Mouse (Mus musculus): Measurements from ENCODE around the gene Ntsr1. TPM values are rescaled to one million over a fixed set of nuclear protein-coding genes. Genes with fewer than 3 reads are reported as not detected.

Gene Ntsr1
- total RNA-seq, 2 experiments from 2014 or later: not detected

GRCm38 (mm10) chr2:180508455-180509115 lies 8.8 kb downstream of the Ntsr1 start:
- no peak for DNase-seq

- no peak for DNase-seq
Observed at GRCm38 (mm10) chr2:180510867-180511266, 11.1 kb downstream of the Ntsr1 start.

GRCm38 (mm10) chr2:180511875-180512661 lies 12.3 kb downstream of the Ntsr1 start:
- peak; percentile 10 to 11 for DNase-seq

- DNase-seq: peak in 1 of 2 experiments; percentile 4
Observed at GRCm38 (mm10) chr2:180513019-180513418, 13.2 kb downstream of the Ntsr1 start.

GRCm38 (mm10) chr2:180513835-180514234 lies 14.1 kb downstream of the Ntsr1 start:
- DNase-seq: no peak

GRCm38 (mm10) chr2:180521437-180522221 lies 21.9 kb downstream of the Ntsr1 start:
- no peak for DNase-seq

- no peak for DNase-seq
Observed at GRCm38 (mm10) chr2:180522825-180523224, 23.0 kb downstream of the Ntsr1 start.

- no peak for DNase-seq
Observed at GRCm38 (mm10) chr2:180527447-180527846, 27.7 kb downstream of the Ntsr1 start.

GRCm38 (mm10) chr2:180527883-180528282 lies 28.1 kb downstream of the Ntsr1 start:
- DNase-seq: no peak

GRCm38 (mm10) chr2:180530130-180530529 lies 30.4 kb downstream of the Ntsr1 start:
- DNase-seq: no peak

- DNase-seq: no peak
Observed at GRCm38 (mm10) chr2:180530584-180530983, 30.8 kb downstream of the Ntsr1 start.

GRCm38 (mm10) chr2:180531671-180532385 lies 32.1 kb downstream of the Ntsr1 start:
- no peak for DNase-seq

- DNase-seq: peak; percentile 5 to 10
Observed at GRCm38 (mm10) chr2:180532386-180532995, 32.7 kb downstream of the Ntsr1 start.

- no peak for DNase-seq
Observed at GRCm38 (mm10) chr2:180533237-180533636, 33.5 kb downstream of the Ntsr1 start.

GRCm38 (mm10) chr2:180543675-180544074 lies 43.9 kb downstream of the Ntsr1 start:
- DNase-seq: no peak

GRCm38 (mm10) chr2:180545046-180545445 lies 45.3 kb downstream of the Ntsr1 start:
- no peak for DNase-seq

GRCm38 (mm10) chr2:180547384-180548106 lies 47.8 kb downstream of the Ntsr1 start:
- no peak for DNase-seq

- DNase-seq: no peak
Observed at GRCm38 (mm10) chr2:180552340-180552739, 52.6 kb downstream of the Ntsr1 start.

GRCm38 (mm10) chr2:180555219-180555618 lies 55.4 kb downstream of the Ntsr1 start:
- no peak for DNase-seq

GRCm38 (mm10) chr2:180556470-180556869 lies 56.7 kb downstream of the Ntsr1 start:
- no peak for DNase-seq

GRCm38 (mm10) chr2:180560245-180560644 lies 60.5 kb downstream of the Ntsr1 start:
- DNase-seq: no peak

All from heart, adult 18-20 months (tissue).